Comparison of ENCODE assay signal across 22 mouse cellular contexts in genomic region chr6:114862046-114862445, GRCm38 (mm10).
A peak's percentile ranks its signal among the peaks of the same experiment; 100 is the strongest.
DNase-seq lines count a peak whose midpoint lies in the region; ATAC-seq and TF ChIP-seq lines count a peak whose summit lies in the region.
"Had no signal": no experiment of that assay in that cellular context is flagged by ENCODE, and none has a peak within 500 bp of the region (broad histone marks: within the 10 kb centered on the region; RNA-seq: fewer than 3 reads in every experiment).

No protein-coding gene starts in this region.

- ATAC-seq in forebrain, embryonic 12.5 days (ENCODE audit: low FRiP score), result no peak
- ATAC-seq in forebrain, postnatal 0 days, result no peak
- ATAC-seq in heart, embryonic 16.5 days (replicated peaks; ENCODE audit: extremely low read depth, insufficient read depth, low FRiP score), result no peak
- ATAC-seq in limb, embryonic 15.5 days (ENCODE audit: insufficient number of reproducible peaks, low FRiP score, low TSS enrichment, low read depth), result no peak
- ATAC-seq: CD4-positive, CD25-positive, alpha-beta regulatory T cell, adult 4 months; hindbrain, postnatal 0 days; intestine, embryonic 16.5 days; midbrain, embryonic 16.5 days had no signal

- no peak for TF ChIP-seq RAD21 in CH12.LX (IDR thresholded peaks at IDR 0.05; ENCODE audit: low read depth, low read length)

- 0 out of 2 replicates have a peak overlapping the region, but pooled peaks have one; percentile 19 for H3K27ac ChIP-seq in forebrain, embryonic 12.5 days
- H3K27ac ChIP-seq in forebrain, postnatal 0 days (ENCODE audit: low read depth, low read length), result no peak overlapping the region
- H3K27ac ChIP-seq in heart, embryonic 16.5 days (ENCODE audit: low read length), result peak overlapping the region; percentile 23; the same call in 1 of the 2 replicates
- H3K27ac ChIP-seq in limb, embryonic 15.5 days, result peak overlapping the region; percentile 61; the same call in 1 of the 2 replicates
- H3K27ac ChIP-seq in limb, embryonic 10.5 days, result no peak overlapping the region
- peak overlapping the region; percentile 94 for H3K27ac ChIP-seq in CH12.LX (ENCODE audit: insufficient read depth, low read depth)
- H3K27ac ChIP-seq in thymus, adult 2 months (ENCODE audit: control insufficient read depth, insufficient read depth, low read length), result no peak overlapping the region
- H3K27ac ChIP-seq: embryonic facial prominence, embryonic 12.5 days; liver, embryonic 15.5 days had no signal

- H3K79me2 ChIP-seq in CH12.LX (replicated peaks; ENCODE audit: control insufficient read depth, extremely low read depth, insufficient read depth, poor library complexity, severe bottlenecking), result peaks cover 24% of the 10 kb centered on the region

- TF ChIP-seq CTCF in forebrain, postnatal 0 days (IDR thresholded peaks at IDR 0.05; ENCODE audit: low read depth), result no peak
- TF ChIP-seq CTCF in CH12.LX (conservative IDR thresholded peaks at IDR 0.05 in 1 of 2, IDR thresholded peaks at IDR 0.05 in 1 of 2; ENCODE audit: low read depth in 2 of 2, low read length in 2 of 2), result no peak
- TF ChIP-seq CTCF in thymus, adult 2 months (IDR thresholded peaks at IDR 0.05; ENCODE audit: borderline replicate concordance, control insufficient read depth, extremely low read depth, insufficient read depth, low read length, poor library complexity), result no peak

- no peak for DNase-seq in forebrain, postnatal 0 days
- DNase-seq in heart, postnatal 4 days, result no peak
- no peak for DNase-seq in limb, embryonic 10.5 days (ENCODE audit: low spot score)
- no peak for DNase-seq in CH12.LX (ENCODE audit: extremely low read depth)
- DNase-seq in thymus, adult 2 months, result no peak
- DNase-seq: adrenal gland, postnatal 25 days; kidney, postnatal 25 days; liver; right cerebral cortex, adult 18-20 months; right cerebral cortex, postnatal 4 days; thymus, adult 18-20 months; thymus, postnatal 4 days had no signal

- H3K4me1 ChIP-seq in forebrain, embryonic 12.5 days, result peaks cover 10% of the 10 kb centered on the region; the same call in 1 of the 2 replicates
- H3K4me1 ChIP-seq in forebrain, postnatal 0 days (ENCODE audit: insufficient read depth), result no peaks in the 10 kb centered on the region
- H3K4me1 ChIP-seq in heart, embryonic 16.5 days (ENCODE audit: control insufficient read depth, insufficient read depth, low read length), result peaks cover 36% of the 10 kb centered on the region
- peaks cover 50% of the 10 kb centered on the region for H3K4me1 ChIP-seq in limb, embryonic 15.5 days
- peaks cover 9% of the 10 kb centered on the region; the same call in 1 of the 2 replicates for H3K4me1 ChIP-seq in limb, embryonic 10.5 days
- peaks cover 49 to 88% of the 10 kb centered on the region in 2 experiments for H3K4me1 ChIP-seq in CH12.LX (ENCODE audit: control insufficient read depth in 1 of 2, insufficient read depth in 2 of 2)
- peaks cover 19% of the 10 kb centered on the region for H3K4me1 ChIP-seq in thymus, adult 2 months (replicated peaks; ENCODE audit: control insufficient read depth, insufficient read depth, low read length)

- dilution Hi-C loops in CH12.LX (cut with MboI; ENCODE audit: extremely low pct_ligation_motif_present, extremely low pct_unique_long_range_greater_than_20kb, low sequenced_read_pairs), result no loop called here

- TF ChIP-seq POLR2A in CH12.LX (IDR thresholded peaks at IDR 0.05; ENCODE audit: low read depth, low read length), result no peak
- no peak for TF ChIP-seq POLR2A in thymus, adult 2 months (IDR thresholded peaks at IDR 0.05; ENCODE audit: control insufficient read depth, extremely low read depth, insufficient read depth, low read length, poor library complexity)

- no peak overlapping the region for H3K4me2 ChIP-seq in forebrain, embryonic 12.5 days
- H3K4me2 ChIP-seq in forebrain, postnatal 0 days (ENCODE audit: low read depth), result no peak overlapping the region
- no peak overlapping the region for H3K4me2 ChIP-seq in heart, embryonic 16.5 days (ENCODE audit: low read depth, low read length)
- no peak overlapping the region for H3K4me2 ChIP-seq in limb, embryonic 15.5 days
- H3K4me2 ChIP-seq in CH12.LX (ENCODE audit: insufficient read depth, low read depth, poor library complexity, severe bottlenecking), result peak overlapping the region; percentile 69
- H3K4me2 ChIP-seq: embryonic facial prominence, embryonic 12.5 days; liver, embryonic 15.5 days had no signal

- no peak for TF ChIP-seq EP300 in CH12.LX (IDR thresholded peaks at IDR 0.05; ENCODE audit: low read length)

- H3K27me3 ChIP-seq in forebrain, embryonic 12.5 days, result no peaks in the 10 kb centered on the region
- no peaks in the 10 kb centered on the region for H3K27me3 ChIP-seq in forebrain, postnatal 0 days (ENCODE audit: insufficient read depth, low read length)
- no peaks in the 10 kb centered on the region for H3K27me3 ChIP-seq in heart, embryonic 16.5 days (ENCODE audit: control insufficient read depth, insufficient read depth, low read length)
- no peaks in the 10 kb centered on the region for H3K27me3 ChIP-seq in limb, embryonic 15.5 days
- no peaks in the 10 kb centered on the region for H3K27me3 ChIP-seq in limb, embryonic 10.5 days (ENCODE audit: low read depth, poor library complexity, severe bottlenecking)
- no peaks in the 10 kb centered on the region for H3K27me3 ChIP-seq in CH12.LX (replicated peaks)
- H3K27me3 ChIP-seq in thymus, adult 2 months (ENCODE audit: control insufficient read depth, insufficient read depth, low read length), result no peaks in the 10 kb centered on the region
- H3K27me3 ChIP-seq: embryonic facial prominence, embryonic 12.5 days; liver, embryonic 15.5 days had no signal

- no peaks in the 10 kb centered on the region for H3K9me3 ChIP-seq in forebrain, embryonic 12.5 days
- H3K9me3 ChIP-seq in forebrain, postnatal 0 days (ENCODE audit: low read length), result no peaks in the 10 kb centered on the region
- no peaks in the 10 kb centered on the region for H3K9me3 ChIP-seq in heart, embryonic 16.5 days (replicated peaks; ENCODE audit: control insufficient read depth, low read length)
- H3K9me3 ChIP-seq in limb, embryonic 15.5 days, result no peaks in the 10 kb centered on the region
- no peaks in the 10 kb centered on the region for H3K9me3 ChIP-seq in limb, embryonic 10.5 days (replicated peaks)
- no peaks in the 10 kb centered on the region for H3K9me3 ChIP-seq in CH12.LX (replicated peaks; ENCODE audit: low read length)
- H3K9me3 ChIP-seq: embryonic facial prominence, embryonic 12.5 days; liver, embryonic 15.5 days; midbrain, embryonic 10.5 days had no signal

- H3K9ac ChIP-seq in forebrain, embryonic 12.5 days, result no peak overlapping the region
- no peak overlapping the region for H3K9ac ChIP-seq in forebrain, postnatal 0 days
- H3K9ac ChIP-seq in heart, embryonic 16.5 days (ENCODE audit: low read length), result no peak overlapping the region
- no peak overlapping the region for H3K9ac ChIP-seq in limb, embryonic 15.5 days
- no peak overlapping the region; the same call in 1 of the 2 replicates for H3K9ac ChIP-seq in CH12.LX (ENCODE audit: insufficient read depth, low read depth)
- H3K9ac ChIP-seq: embryonic facial prominence, embryonic 12.5 days; liver, embryonic 15.5 days had no signal

- in situ Hi-C loops in CH12.LX (cut with MboI; ENCODE audit: low pct_ligation_motif_present, low pct_unique_long_range_greater_than_20kb, low sequenced_read_pairs), result no loop called here

- no peak overlapping the region for H3K4me3 ChIP-seq in forebrain, embryonic 12.5 days (replicated peaks)
- H3K4me3 ChIP-seq in forebrain, postnatal 0 days (ENCODE audit: low read depth, low read length), result no peak overlapping the region
- no peak overlapping the region for H3K4me3 ChIP-seq in heart, embryonic 16.5 days (ENCODE audit: low read length)
- no peak overlapping the region for H3K4me3 ChIP-seq in limb, embryonic 15.5 days
- no peak overlapping the region for H3K4me3 ChIP-seq in limb, embryonic 10.5 days
- H3K4me3 ChIP-seq in CH12.LX (replicated peaks in 1 of 3; ENCODE audit: low read depth in 2 of 3, low read length in 2 of 3, poor library complexity in 1 of 3), result peak overlapping the region in 1 of 3 experiments; percentile 43
- H3K4me3 ChIP-seq in thymus, adult 2 months (ENCODE audit: control insufficient read depth, insufficient read depth, low read length), result no peak overlapping the region
- H3K4me3 ChIP-seq: embryonic facial prominence, embryonic 12.5 days; liver, embryonic 15.5 days; midbrain, embryonic 10.5 days had no signal

- 88% methylated on average over 9 of the region's 9 CpGs for WGBS in forebrain, embryonic 12.5 days
- WGBS in forebrain, postnatal 0 days, result 81% methylated on average over 9 of the region's 9 CpGs
- WGBS in heart, embryonic 16.5 days, result 75% methylated on average over 9 of the region's 9 CpGs
- 73% methylated on average over 9 of the region's 9 CpGs for WGBS in limb, embryonic 15.5 days
- 81% methylated on average over 9 of the region's 9 CpGs for WGBS in limb, embryonic 10.5 days
- WGBS in thymus, adult 2 months, result 59% methylated on average over 9 of the region's 9 CpGs

- peaks cover 57% of the 10 kb centered on the region for H3K36me3 ChIP-seq in forebrain, embryonic 12.5 days (replicated peaks)
- H3K36me3 ChIP-seq in forebrain, postnatal 0 days (ENCODE audit: insufficient read depth), result peaks cover 34% of the 10 kb centered on the region
- peaks cover 20% of the 10 kb centered on the region for H3K36me3 ChIP-seq in heart, embryonic 16.5 days (ENCODE audit: control insufficient read depth, insufficient read depth)
- peaks cover 59% of the 10 kb centered on the region for H3K36me3 ChIP-seq in limb, embryonic 15.5 days
- H3K36me3 ChIP-seq in limb, embryonic 10.5 days, result peaks cover 65% of the 10 kb centered on the region
- H3K36me3 ChIP-seq in CH12.LX (replicated peaks in 1 of 2; ENCODE audit: control insufficient read depth in 1 of 2, insufficient read depth in 1 of 2, low read length in 1 of 2), result peaks cover 51 to 82% of the 10 kb centered on the region in 2 experiments
- H3K36me3 ChIP-seq in thymus, adult 2 months (ENCODE audit: control insufficient read depth, insufficient read depth, low read length), result peaks cover 32% of the 10 kb centered on the region

TF ChIP-seq in CH12.LX, 34 proteins besides CTCF, POLR2A, EP300 and RAD21:
- TF ChIP-seq TCF12 (IDR thresholded peaks at IDR 0.05; ENCODE audit: low read depth, low read length), result no peak
- TF ChIP-seq ZNF384 (IDR thresholded peaks at IDR 0.05; ENCODE audit: low read depth, low read length), result peak; percentile 64
- TF ChIP-seq MXI1 (IDR thresholded peaks at IDR 0.05; ENCODE audit: low read depth, low read length), result peak; percentile 82

Comparison
In these comparisons a context has a peak if more than half of its experiments do, and no peak if none do; other contexts are left out.
1. H3K27ac ChIP-seq: peak in forebrain, embryonic 12.5 days (single experiment), heart, embryonic 16.5 days (single experiment), limb, embryonic 15.5 days (single experiment) and CH12.LX (single experiment); none in forebrain, postnatal 0 days (single experiment), limb, embryonic 10.5 days (single experiment) and thymus, adult 2 months (single experiment).